Mouse (Mus musculus): ENCODE data around the gene Zfand3. TPM values are rescaled to one million over a fixed set of nuclear protein-coding genes. Genes with fewer than 3 reads are reported as not detected.

Zfand3 gene
- total and polyA plus RNA-seq, 3 experiments = 23.2 to 44.0 (median 23.5) TPM

DNA sequence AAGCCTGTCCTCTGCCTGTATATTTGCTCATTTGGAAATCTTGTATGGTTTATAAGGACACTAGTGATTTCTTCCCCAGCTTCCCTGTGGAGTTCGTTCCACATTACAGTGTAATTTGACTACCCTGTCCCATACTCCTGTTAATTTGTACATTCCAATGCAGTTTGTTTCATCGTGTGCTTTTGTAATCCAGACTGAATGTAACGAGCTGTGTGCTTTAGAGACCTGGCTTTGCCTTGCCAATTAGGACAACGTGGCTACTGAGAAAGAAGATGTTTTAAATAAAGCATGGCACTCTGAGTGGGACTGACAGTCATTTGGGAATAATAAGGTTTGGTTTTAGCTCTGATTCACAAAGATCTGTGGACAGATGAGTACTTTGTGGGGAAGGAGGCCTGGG, 60.2 kb downstream of the Zfand3 start:
- Histone ChIP-seq H3K79me2 (replicated peaks; ENCODE audit: control insufficient read depth, extremely low read depth, insufficient read depth, poor library complexity, severe bottlenecking) (0 out of 2 replicates have a peak, but pooled peaks cover 1% of the 10 kb centered on the region), H3K9me3 (replicated peaks; ENCODE audit: low read length) (peaks cover 2% of the 10 kb centered on the region), H3K4me3 (replicated peaks in 1 of 3; ENCODE audit: low read depth in 2 of 3, low read length in 2 of 3, poor library complexity in 1 of 3) (no peak overlapping the region), H3K36me3 (replicated peaks in 1 of 2; ENCODE audit: control insufficient read depth in 1 of 2, insufficient read depth in 1 of 2, low read length in 1 of 2) (peaks cover 5 to 29% of the 10 kb centered on the region in 2 experiments), H3K9ac (ENCODE audit: insufficient read depth, low read depth) (no peak overlapping the region), H3K27me3 (replicated peaks) (no peaks in the 10 kb centered on the region), H3K4me2 (ENCODE audit: insufficient read depth, low read depth, poor library complexity, severe bottlenecking) (no peak overlapping the region), H3K27ac (ENCODE audit: insufficient read depth, low read depth) (no peak overlapping the region), H3K4me1 (ENCODE audit: control insufficient read depth in 1 of 2, insufficient read depth in 2 of 2) (no peaks in the 10 kb centered on the region; a peak in 1 of 4 replicates)
- no peak for TF ChIP-seq RAD21 (IDR thresholded peaks at IDR 0.05; ENCODE audit: low read depth, low read length)
- no peak for TF ChIP-seq PAX5 (IDR thresholded peaks at IDR 0.05; ENCODE audit: low read length)
- no peak for TF ChIP-seq UBTF (IDR thresholded peaks at IDR 0.05; ENCODE audit: low read depth, low read length)
- no peak for TF ChIP-seq TBP (conservative IDR thresholded peaks at IDR 0.05; ENCODE audit: low read depth, low read length)
- in situ Hi-C loops (cut with MboI; ENCODE audit: low pct_ligation_motif_present, low pct_unique_long_range_greater_than_20kb, low sequenced_read_pairs) = no loop called here
- dilution Hi-C loops (cut with MboI; ENCODE audit: extremely low pct_ligation_motif_present, extremely low pct_unique_long_range_greater_than_20kb, low sequenced_read_pairs) = no loop called here
- no peak for DNase-seq (ENCODE audit: extremely low read depth)

- no peak for TF ChIP-seq ETS1 (conservative IDR thresholded peaks at IDR 0.05; ENCODE audit: low read depth, low read length)
- TF ChIP-seq EP300 (IDR thresholded peaks at IDR 0.05; ENCODE audit: low read length) = no peak
- TF ChIP-seq HCFC1 (IDR thresholded peaks at IDR 0.05; ENCODE audit: low read depth, low read length) = no peak
- TF ChIP-seq MAX (IDR thresholded peaks at IDR 0.05; ENCODE audit: low read length) = no peak
- no peak for TF ChIP-seq CTCF (conservative IDR thresholded peaks at IDR 0.05 in 1 of 2, IDR thresholded peaks at IDR 0.05 in 1 of 2; ENCODE audit: low read depth in 2 of 2, low read length in 2 of 2)
- no peak for TF ChIP-seq MYC (IDR thresholded peaks at IDR 0.05; ENCODE audit: low read depth, low read length)
- TF ChIP-seq POLR2A (IDR thresholded peaks at IDR 0.05; ENCODE audit: low read depth, low read length) = no peak
- TF ChIP-seq ZMIZ1 (IDR thresholded peaks at IDR 0.05; ENCODE audit: low read depth, low read length) = no peak
- no peak for TF ChIP-seq ZNF384 (IDR thresholded peaks at IDR 0.05; ENCODE audit: low read depth, low read length)
- no peak for TF ChIP-seq ELF1 (IDR thresholded peaks at IDR 0.05; ENCODE audit: low read depth, low read length)
- no peak for TF ChIP-seq MXI1 (IDR thresholded peaks at IDR 0.05; ENCODE audit: low read depth, low read length)
- no peak for TF ChIP-seq POLR2AphosphoS2 (IDR thresholded peaks at IDR 0.05; ENCODE audit: low read depth, low read length)
- TF ChIP-seq MAFK (IDR thresholded peaks at IDR 0.05; ENCODE audit: insufficient replicate concordance, low read length) = no peak
- no peak for TF ChIP-seq ZKSCAN1 (IDR thresholded peaks at IDR 0.05; ENCODE audit: borderline replicate concordance, low read depth, low read length)
- Histone ChIP-seq H3K79me2 (replicated peaks; ENCODE audit: control insufficient read depth, extremely low read depth, insufficient read depth, poor library complexity, severe bottlenecking) (0 out of 2 replicates have a peak, but pooled peaks cover under 1% of the 10 kb centered on the region), H3K27me3 (replicated peaks) (no peaks in the 10 kb centered on the region), H3K9ac (ENCODE audit: insufficient read depth, low read depth) (no peak overlapping the region), H3K9me3 (replicated peaks; ENCODE audit: low read length) (peaks cover 2% of the 10 kb centered on the region), H3K36me3 (replicated peaks in 1 of 2; ENCODE audit: control insufficient read depth in 1 of 2, insufficient read depth in 1 of 2, low read length in 1 of 2) (peaks cover 5 to 55% of the 10 kb centered on the region in 2 experiments), H3K4me1 (ENCODE audit: control insufficient read depth in 1 of 2, insufficient read depth in 2 of 2) (peaks cover 0 to 18% of the 10 kb centered on the region in 2 experiments; a peak in 2 of 4 replicates), H3K4me3 (replicated peaks in 1 of 3; ENCODE audit: low read depth in 2 of 3, low read length in 2 of 3, poor library complexity in 1 of 3) (no peak overlapping the region), H3K4me2 (ENCODE audit: insufficient read depth, low read depth, poor library complexity, severe bottlenecking) (no peak overlapping the region), H3K27ac (ENCODE audit: insufficient read depth, low read depth) (no peak overlapping the region)
- DNase-seq (ENCODE audit: extremely low read depth) = no peak
- dilution Hi-C loops (cut with MboI; ENCODE audit: extremely low pct_ligation_motif_present, extremely low pct_unique_long_range_greater_than_20kb, low sequenced_read_pairs) = no loop called here
- in situ Hi-C loops (cut with MboI; ENCODE audit: low pct_ligation_motif_present, low pct_unique_long_range_greater_than_20kb, low sequenced_read_pairs) = no loop called here
Observed at GRCm38 (mm10) chr17:30069776-30070175, 65.2 kb downstream of the Zfand3 start.
